Mouse (Mus musculus): ENCODE measurements around the gene Ephx1. TPM values are rescaled to one million over a fixed set of nuclear protein-coding genes. Genes with fewer than 3 reads are reported as not detected.

The Ephx1 gene
- total RNA-seq (2015; ENCODE audit: low replicate concordance) (6.1 and 12.5 TPM in 2 replicates), total RNA-seq (2017; ENCODE audit: low replicate concordance) (3.3 TPM in 1 of 2 replicates, not detected in the other)

- no peak for ATAC-seq (replicated peaks; ENCODE audit: low FRiP score, poor library complexity, severe bottlenecking)
These were observed at the start of gene Ephx1 for GRCm38 (mm10) chr1:181020756-181021487. Gene Ephx1 (minus strand): TSS chr1:181020904.

- ATAC-seq (replicated peaks; ENCODE audit: low FRiP score, poor library complexity, severe bottlenecking): no peak
These were observed 49.0 kb upstream of the Ephx1 start for GRCm38 (mm10) chr1:181069671-181070070.

- no peak for ATAC-seq (replicated peaks; ENCODE audit: low FRiP score, poor library complexity, severe bottlenecking)
These were observed 47.6 kb upstream of the Ephx1 start for GRCm38 (mm10) chr1:181068344-181068743.

- no peak for ATAC-seq (replicated peaks; ENCODE audit: low FRiP score, poor library complexity, severe bottlenecking)
These were observed 43.9 kb upstream of the Ephx1 start for GRCm38 (mm10) chr1:181064648-181065047.

GRCm38 (mm10) chr1:181063991-181064390 lies 43.3 kb upstream of the Ephx1 start:
- no peak for ATAC-seq (replicated peaks; ENCODE audit: low FRiP score, poor library complexity, severe bottlenecking)

GRCm38 (mm10) chr1:181061784-181062485 lies 41.2 kb upstream of the Ephx1 start:
- no peak for ATAC-seq (replicated peaks; ENCODE audit: low FRiP score, poor library complexity, severe bottlenecking)

- no peak for ATAC-seq (replicated peaks; ENCODE audit: low FRiP score, poor library complexity, severe bottlenecking)
These were observed 32.2 kb upstream of the Ephx1 start for GRCm38 (mm10) chr1:181052898-181053297.

- ATAC-seq (replicated peaks; ENCODE audit: low FRiP score, poor library complexity, severe bottlenecking): no peak
These were observed 30.2 kb upstream of the Ephx1 start, which contains the start of gene 9130409I23Rik for GRCm38 (mm10) chr1:181050937-181051336. Gene 9130409I23Rik (plus strand): TSS chr1:181051237.

GRCm38 (mm10) chr1:181049328-181049842 lies 28.7 kb upstream of the Ephx1 start:
- ATAC-seq (replicated peaks; ENCODE audit: low FRiP score, poor library complexity, severe bottlenecking): no peak

GRCm38 (mm10) chr1:181047520-181047919 lies 26.8 kb upstream of the Ephx1 start:
- no peak for ATAC-seq (replicated peaks; ENCODE audit: low FRiP score, poor library complexity, severe bottlenecking)

- peak; percentile 88 for ATAC-seq (replicated peaks; ENCODE audit: low FRiP score, poor library complexity, severe bottlenecking)
These were observed 18.9 kb upstream of the Ephx1 start for GRCm38 (mm10) chr1:181039652-181040051.

GRCm38 (mm10) chr1:181037623-181038022 lies 16.9 kb upstream of the Ephx1 start:
- no peak for ATAC-seq (replicated peaks; ENCODE audit: low FRiP score, poor library complexity, severe bottlenecking)

- peak; percentile 68 for ATAC-seq (replicated peaks; ENCODE audit: low FRiP score, poor library complexity, severe bottlenecking)
These were observed 14.5 kb upstream of the Ephx1 start for GRCm38 (mm10) chr1:181035015-181035778.

GRCm38 (mm10) chr1:181022265-181022664 lies 1.6 kb upstream of the Ephx1 start:
- peak; percentile 86 for ATAC-seq (replicated peaks; ENCODE audit: low FRiP score, poor library complexity, severe bottlenecking)

GRCm38 (mm10) chr1:181021488-181021865 lies 773 bp upstream of the Ephx1 start:
- ATAC-seq (replicated peaks; ENCODE audit: low FRiP score, poor library complexity, severe bottlenecking): no peak

- no peak for ATAC-seq (replicated peaks; ENCODE audit: low FRiP score, poor library complexity, severe bottlenecking)
These were observed 2.7 kb downstream of the Ephx1 start for GRCm38 (mm10) chr1:181017890-181018420.

- ATAC-seq (replicated peaks; ENCODE audit: low FRiP score, poor library complexity, severe bottlenecking): peak; percentile 71
These were observed 3.4 kb downstream of the Ephx1 start for GRCm38 (mm10) chr1:181017212-181017711.

GRCm38 (mm10) chr1:181016532-181017131 lies 4.1 kb downstream of the Ephx1 start:
- ATAC-seq (replicated peaks; ENCODE audit: low FRiP score, poor library complexity, severe bottlenecking): no peak

GRCm38 (mm10) chr1:181016045-181016444 lies 4.7 kb downstream of the Ephx1 start:
- ATAC-seq (replicated peaks; ENCODE audit: low FRiP score, poor library complexity, severe bottlenecking): no peak
